Mouse (Mus musculus): Measurements from ENCODE around the gene Shank1.

DNA sequence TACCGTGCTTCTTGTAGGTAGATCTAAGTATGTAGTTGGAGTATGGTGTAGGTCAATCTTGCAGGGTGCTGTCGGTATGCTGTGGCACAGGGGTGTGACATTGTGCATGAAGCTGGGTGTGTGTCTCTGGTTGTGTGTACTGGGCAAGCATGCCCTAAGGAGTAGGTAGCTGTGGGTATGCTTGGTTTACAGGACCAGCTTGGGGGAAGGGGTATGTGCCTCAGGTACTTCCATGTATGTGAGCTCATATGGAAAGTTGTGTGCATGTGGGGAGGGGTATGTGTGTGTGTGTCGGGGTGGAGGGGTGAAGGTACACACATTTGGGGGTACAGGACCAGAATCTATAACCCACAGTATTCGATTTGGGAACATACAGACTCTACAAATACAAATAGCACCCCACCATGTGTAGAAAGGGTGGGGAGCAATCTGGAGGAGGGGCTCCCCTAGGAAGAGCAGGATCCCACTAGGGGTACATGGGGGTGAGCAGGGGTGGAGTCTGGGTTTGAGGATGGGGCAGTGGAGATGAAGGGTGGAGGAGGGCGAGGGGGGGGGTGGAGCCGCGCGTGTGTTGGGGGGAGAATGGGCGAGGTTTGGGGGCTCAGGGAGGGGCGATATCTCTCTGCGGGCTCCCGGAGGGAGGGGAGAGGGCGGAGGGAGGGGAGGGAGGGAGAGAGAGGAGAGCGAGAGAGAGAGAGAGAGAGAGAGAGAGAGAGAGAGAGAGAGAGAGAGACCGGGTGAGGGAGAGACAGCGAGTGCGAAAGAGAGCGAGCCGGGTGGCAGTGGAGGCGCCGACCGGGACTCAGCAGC lies at the start of gene Shank1:
- TF ChIP-seq CTCF (IDR thresholded peaks at IDR 0.05; ENCODE audit: low read depth, low read length): no peak
- no peak for TF ChIP-seq POLR2A (IDR thresholded peaks at IDR 0.05; ENCODE audit: borderline replicate concordance, low read depth, low read length)

Measured in bone marrow macrophage, adult 2 months (primary cell).